Mouse (Mus musculus): Measurements from ENCODE around the gene Fabp6. TPM values are rescaled to one million over a fixed set of nuclear protein-coding genes. Genes with fewer than 3 reads are reported as not detected.

Gene Fabp6
- total and polyA plus RNA-seq, 3 experiments = not detected

GRCm38 (mm10) chr11:43621769-43622168 lies 20.4 kb upstream of the Fabp6 start:
- Histone ChIP-seq H3K27me3 (ENCODE audit: insufficient read depth, low read length) (peaks cover 8% of the 10 kb centered on the region; the same call in 1 of the 2 replicates), H3K4me3 (ENCODE audit: low read depth, low read length) (no peak overlapping the region), H3K4me1 (ENCODE audit: insufficient read depth, low read depth, low read length) (no peaks in the 10 kb centered on the region), H3K9me3 (replicated peaks) (no peaks in the 10 kb centered on the region), H3K36me3 (replicated peaks) (no peaks in the 10 kb centered on the region)
- no peak for ATAC-seq (ENCODE audit: extremely low read depth, insufficient number of reproducible peaks, low FRiP score, poor library complexity, severe bottlenecking)
- no peak for TF ChIP-seq TAL1 (conservative IDR thresholded peaks at IDR 0.05; ENCODE audit: low read depth, low read length)
- TF ChIP-seq CTCF (IDR thresholded peaks at IDR 0.05; ENCODE audit: low read depth, low read length) = no peak
- no peak for TF ChIP-seq GATA1 (IDR thresholded peaks at IDR 0.05; ENCODE audit: borderline replicate concordance, low read length)
- no peak for TF ChIP-seq POLR2AphosphoS5 (IDR thresholded peaks at IDR 0.05; ENCODE audit: insufficient replicate concordance, low read depth, low read length)
- no peak for TF ChIP-seq GATA2 (IDR thresholded peaks at IDR 0.05; ENCODE audit: borderline replicate concordance, low read depth, low read length)
- DNase-seq (ENCODE audit: low spot score) = no peak

- ATAC-seq (ENCODE audit: extremely low read depth, insufficient number of reproducible peaks, low FRiP score, poor library complexity, severe bottlenecking) (no peak), DNase-seq (ENCODE audit: low spot score) (no peak)
- Histone ChIP-seq H3K4me3 (ENCODE audit: low read depth, low read length) (no peak overlapping the region), H3K9me3 (replicated peaks) (no peaks in the 10 kb centered on the region), H3K4me1 (ENCODE audit: insufficient read depth, low read depth, low read length) (no peaks in the 10 kb centered on the region), H3K27me3 (ENCODE audit: insufficient read depth, low read length) (peaks cover 8% of the 10 kb centered on the region; the same call in 1 of the 2 replicates), H3K36me3 (replicated peaks) (no peaks in the 10 kb centered on the region)
- TF ChIP-seq GATA1 (IDR thresholded peaks at IDR 0.05; ENCODE audit: borderline replicate concordance, low read length) (no peak), GATA2 (IDR thresholded peaks at IDR 0.05; ENCODE audit: borderline replicate concordance, low read depth, low read length) (no peak), TAL1 (conservative IDR thresholded peaks at IDR 0.05; ENCODE audit: low read depth, low read length) (no peak), POLR2AphosphoS5 (IDR thresholded peaks at IDR 0.05; ENCODE audit: insufficient replicate concordance, low read depth, low read length) (no peak), CTCF (IDR thresholded peaks at IDR 0.05; ENCODE audit: low read depth, low read length) (no peak)
Observed at GRCm38 (mm10) chr11:43618403-43618802, 17.1 kb upstream of the Fabp6 start.

GRCm38 (mm10) chr11:43617924-43618323 lies 16.6 kb upstream of the Fabp6 start:
- peaks cover 8% of the 10 kb centered on the region; the same call in 1 of the 2 replicates for H3K27me3 ChIP-seq (ENCODE audit: insufficient read depth, low read length)
- no peaks in the 10 kb centered on the region for H3K9me3 ChIP-seq (replicated peaks)
- no peak overlapping the region for H3K4me3 ChIP-seq (ENCODE audit: low read depth, low read length)
- ATAC-seq (ENCODE audit: extremely low read depth, insufficient number of reproducible peaks, low FRiP score, poor library complexity, severe bottlenecking) (no peak), DNase-seq (ENCODE audit: low spot score) (no peak)
- no peak for TF ChIP-seq CTCF (IDR thresholded peaks at IDR 0.05; ENCODE audit: low read depth, low read length)
- TF ChIP-seq TAL1 (conservative IDR thresholded peaks at IDR 0.05; ENCODE audit: low read depth, low read length) = no peak
- TF ChIP-seq GATA2 (IDR thresholded peaks at IDR 0.05; ENCODE audit: borderline replicate concordance, low read depth, low read length) = no peak
- TF ChIP-seq GATA1 (IDR thresholded peaks at IDR 0.05; ENCODE audit: borderline replicate concordance, low read length) = no peak
- TF ChIP-seq POLR2AphosphoS5 (IDR thresholded peaks at IDR 0.05; ENCODE audit: insufficient replicate concordance, low read depth, low read length) = no peak
- H3K36me3 ChIP-seq (replicated peaks) = no peaks in the 10 kb centered on the region
- no peaks in the 10 kb centered on the region for H3K4me1 ChIP-seq (ENCODE audit: insufficient read depth, low read depth, low read length)

- TF ChIP-seq POLR2AphosphoS5 (IDR thresholded peaks at IDR 0.05; ENCODE audit: insufficient replicate concordance, low read depth, low read length) (no peak), GATA1 (IDR thresholded peaks at IDR 0.05; ENCODE audit: borderline replicate concordance, low read length) (no peak), GATA2 (IDR thresholded peaks at IDR 0.05; ENCODE audit: borderline replicate concordance, low read depth, low read length) (no peak), CTCF (IDR thresholded peaks at IDR 0.05; ENCODE audit: low read depth, low read length) (no peak), TAL1 (conservative IDR thresholded peaks at IDR 0.05; ENCODE audit: low read depth, low read length) (no peak)
- H3K9me3 ChIP-seq (replicated peaks) = no peaks in the 10 kb centered on the region
- H3K27me3 ChIP-seq (ENCODE audit: insufficient read depth, low read length) = peaks cover 3% of the 10 kb centered on the region; the same call in 1 of the 2 replicates
- H3K4me3 ChIP-seq (ENCODE audit: low read depth, low read length) = no peak overlapping the region
- DNase-seq (ENCODE audit: low spot score) (peak; percentile 45), ATAC-seq (ENCODE audit: extremely low read depth, insufficient number of reproducible peaks, low FRiP score, poor library complexity, severe bottlenecking) (0 out of 2 replicates have a peak, but pooled peaks have one; percentile 28)
- H3K36me3 ChIP-seq (replicated peaks) = no peaks in the 10 kb centered on the region
- no peaks in the 10 kb centered on the region for H3K4me1 ChIP-seq (ENCODE audit: insufficient read depth, low read depth, low read length)
Observed at GRCm38 (mm10) chr11:43612834-43613488, 11.6 kb upstream of the Fabp6 start.

- H3K4me1 ChIP-seq (ENCODE audit: insufficient read depth, low read depth, low read length) = no peaks in the 10 kb centered on the region
- no peak overlapping the region for H3K4me3 ChIP-seq (ENCODE audit: low read depth, low read length)
- no peaks in the 10 kb centered on the region for H3K9me3 ChIP-seq (replicated peaks)
- DNase-seq (ENCODE audit: low spot score) (no peak), ATAC-seq (ENCODE audit: extremely low read depth, insufficient number of reproducible peaks, low FRiP score, poor library complexity, severe bottlenecking) (no peak)
- TF ChIP-seq CTCF (IDR thresholded peaks at IDR 0.05; ENCODE audit: low read depth, low read length) (no peak), TAL1 (conservative IDR thresholded peaks at IDR 0.05; ENCODE audit: low read depth, low read length) (no peak), GATA1 (IDR thresholded peaks at IDR 0.05; ENCODE audit: borderline replicate concordance, low read length) (no peak), GATA2 (IDR thresholded peaks at IDR 0.05; ENCODE audit: borderline replicate concordance, low read depth, low read length) (no peak), POLR2AphosphoS5 (IDR thresholded peaks at IDR 0.05; ENCODE audit: insufficient replicate concordance, low read depth, low read length) (no peak)
- H3K27me3 ChIP-seq (ENCODE audit: insufficient read depth, low read length) = peaks cover 3% of the 10 kb centered on the region; the same call in 1 of the 2 replicates
- no peaks in the 10 kb centered on the region for H3K36me3 ChIP-seq (replicated peaks)
Observed at GRCm38 (mm10) chr11:43610662-43611033, 9.3 kb upstream of the Fabp6 start.

GRCm38 (mm10) chr11:43610006-43610661 lies 8.8 kb upstream of the Fabp6 start:
- ATAC-seq (ENCODE audit: extremely low read depth, insufficient number of reproducible peaks, low FRiP score, poor library complexity, severe bottlenecking) (no peak), DNase-seq (ENCODE audit: low spot score) (no peak)
- TF ChIP-seq CTCF (IDR thresholded peaks at IDR 0.05; ENCODE audit: low read depth, low read length) (no peak), POLR2AphosphoS5 (IDR thresholded peaks at IDR 0.05; ENCODE audit: insufficient replicate concordance, low read depth, low read length) (no peak)
- no peak overlapping the region for H3K4me3 ChIP-seq (ENCODE audit: low read depth, low read length)
- H3K4me1 ChIP-seq (ENCODE audit: insufficient read depth, low read depth, low read length) = no peaks in the 10 kb centered on the region
- H3K27me3 ChIP-seq (ENCODE audit: insufficient read depth, low read length) = peaks cover 3% of the 10 kb centered on the region; the same call in 1 of the 2 replicates
- H3K36me3 ChIP-seq (replicated peaks) = no peaks in the 10 kb centered on the region
- no peaks in the 10 kb centered on the region for H3K9me3 ChIP-seq (replicated peaks)

All from G1E (cell line).